In the genomic region with DNA sequence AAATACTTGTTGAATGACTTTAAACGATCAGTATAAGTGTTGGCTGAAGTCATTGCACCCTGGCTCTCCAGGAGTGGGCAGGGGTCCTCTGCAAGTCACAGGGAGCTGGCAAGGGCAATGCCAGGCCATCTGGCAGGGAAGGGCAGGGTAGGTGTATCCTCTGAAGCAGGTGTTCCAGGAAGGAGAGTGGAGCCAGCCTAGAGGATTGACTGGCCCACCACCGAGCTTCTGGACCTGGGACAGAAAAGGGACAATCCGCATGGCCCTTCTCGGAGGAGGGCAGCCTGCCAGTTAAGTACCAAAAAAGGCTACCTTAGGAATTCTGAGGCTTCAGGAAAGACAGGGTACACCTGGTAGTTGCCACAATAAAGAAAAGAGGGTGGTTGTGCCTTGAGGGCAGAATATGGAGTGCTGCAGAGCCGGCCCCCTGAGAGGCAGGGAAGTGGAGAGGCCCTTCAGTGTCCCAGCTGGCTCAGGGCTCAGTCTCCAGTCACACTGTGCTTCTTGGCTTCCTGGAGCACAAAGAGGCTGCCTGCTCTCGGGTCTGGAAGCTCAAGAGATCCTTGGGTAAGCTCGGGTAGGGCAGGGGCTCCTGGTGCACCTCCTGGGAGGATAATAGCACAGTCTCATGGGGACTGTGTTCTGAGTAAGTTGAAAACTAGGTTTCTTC, we compare ENCODE assay signal across 23 mouse cellular contexts. TPM values are rescaled to one million over a fixed set of nuclear protein-coding genes. Genes with fewer than 3 reads are reported as not detected.
DNase-seq lines count a peak whose midpoint lies in the region; ATAC-seq and TF ChIP-seq lines count a peak whose summit lies in the region.
"Had no signal": no experiment of that assay in that cellular context is flagged by ENCODE, and none has a peak within 500 bp of the region (broad histone marks: within the 10 kb centered on the region; RNA-seq: fewer than 3 reads in every experiment).

No protein-coding gene starts in this region.

- H3K27ac ChIP-seq in lung, embryonic 15.5 days: peak overlapping the region; percentile 67
- no peak overlapping the region for H3K27ac ChIP-seq in liver, embryonic 11.5 days (ENCODE audit: low read depth, low read length)
- H3K27ac ChIP-seq: embryonic facial prominence, embryonic 12.5 days; forebrain, embryonic 15.5 days; heart, embryonic 10.5 days; hindbrain, embryonic 15.5 days; kidney, embryonic 15.5 days; liver, embryonic 15.5 days; midbrain, embryonic 13.5 days had no signal

- H3K9ac ChIP-seq in lung, embryonic 15.5 days: no peak overlapping the region
- H3K9ac ChIP-seq in liver, embryonic 11.5 days (ENCODE audit: low read depth, low read length): no peak overlapping the region
- H3K9ac ChIP-seq: embryonic facial prominence, embryonic 12.5 days; forebrain, embryonic 15.5 days; hindbrain, embryonic 15.5 days; kidney, embryonic 15.5 days; liver, embryonic 15.5 days; midbrain, embryonic 13.5 days had no signal

- no peak for TF ChIP-seq POLR2A in lung, adult 2 months (IDR thresholded peaks at IDR 0.05; ENCODE audit: borderline replicate concordance, extremely low read depth, low read depth, low read length)

- H3K27me3 ChIP-seq in lung, embryonic 15.5 days: peaks cover 16% of the 10 kb centered on the region
- H3K27me3 ChIP-seq in liver, embryonic 11.5 days (replicated peaks; ENCODE audit: control insufficient read depth, insufficient read depth, low read length): peaks cover 28% of the 10 kb centered on the region
- H3K27me3 ChIP-seq: forebrain, embryonic 15.5 days; hindbrain, embryonic 15.5 days; Patski had no signal

- H3K36me3 ChIP-seq in lung, embryonic 15.5 days: no peaks in the 10 kb centered on the region
- no peaks in the 10 kb centered on the region for H3K36me3 ChIP-seq in liver, embryonic 11.5 days (ENCODE audit: control insufficient read depth, insufficient read depth, low read length)
- H3K36me3 ChIP-seq: embryonic facial prominence, embryonic 12.5 days; forebrain, embryonic 15.5 days; heart, embryonic 10.5 days; hindbrain, embryonic 15.5 days; kidney, embryonic 15.5 days; liver, embryonic 15.5 days; midbrain, embryonic 13.5 days had no signal

- ATAC-seq in cerebellum, adult (ENCODE audit: insufficient number of reproducible peaks, low FRiP score, low TSS enrichment): peak; percentile 57; the same call in 1 of the 2 replicates
- peak; percentile 49; the same call in 1 of the 2 replicates for ATAC-seq in lung, embryonic 15.5 days (ENCODE audit: borderline replicate concordance, extremely low read depth, low FRiP score, low TSS enrichment)
- ATAC-seq in liver, embryonic 11.5 days (replicated peaks; ENCODE audit: low FRiP score): no peak
- ATAC-seq: forebrain, embryonic 15.5 days; intestine, embryonic 16.5 days; midbrain, embryonic 13.5 days; Patski had no signal

- no peak overlapping the region for H3K4me2 ChIP-seq in lung, embryonic 15.5 days
- H3K4me2 ChIP-seq in liver, embryonic 11.5 days: no peak overlapping the region
- H3K4me2 ChIP-seq: embryonic facial prominence, embryonic 12.5 days; forebrain, embryonic 15.5 days; hindbrain, embryonic 15.5 days; kidney, embryonic 15.5 days; liver, embryonic 15.5 days; midbrain, embryonic 13.5 days had no signal

- no peaks in the 10 kb centered on the region for H3K9me3 ChIP-seq in lung, embryonic 15.5 days
- no peaks in the 10 kb centered on the region for H3K9me3 ChIP-seq in liver, embryonic 11.5 days (ENCODE audit: control insufficient read depth, low read length)
- H3K9me3 ChIP-seq: embryonic facial prominence, embryonic 12.5 days; forebrain, embryonic 15.5 days; heart, embryonic 10.5 days; hindbrain, embryonic 15.5 days; kidney, embryonic 15.5 days; liver, embryonic 15.5 days; midbrain, embryonic 13.5 days had no signal

- 40% methylated on average over 7 of the region's 7 CpGs for WGBS in lung, embryonic 15.5 days
- 52% methylated on average over 7 of the region's 7 CpGs for WGBS in lung, adult 2 months
- 61% methylated on average over 7 of the region's 7 CpGs for WGBS in liver, embryonic 11.5 days

- no peak overlapping the region for H3K4me3 ChIP-seq in lung, embryonic 15.5 days
- no peak overlapping the region for H3K4me3 ChIP-seq in lung, adult 2 months (replicated peaks; ENCODE audit: extremely low read depth, low read depth, low read length)
- H3K4me3 ChIP-seq in liver, embryonic 11.5 days (ENCODE audit: low read depth, low read length): no peak overlapping the region
- H3K4me3 ChIP-seq: embryonic facial prominence, embryonic 12.5 days; forebrain, embryonic 15.5 days; heart, embryonic 10.5 days; hindbrain, embryonic 15.5 days; kidney, embryonic 15.5 days; liver, embryonic 15.5 days; midbrain, embryonic 13.5 days; myocyte had no signal

- peaks cover 33% of the 10 kb centered on the region for H3K4me1 ChIP-seq in lung, embryonic 15.5 days
- H3K4me1 ChIP-seq in lung, adult 2 months (ENCODE audit: control insufficient read depth, insufficient read depth, low read length): no peaks in the 10 kb centered on the region
- H3K4me1 ChIP-seq in liver, embryonic 11.5 days (replicated peaks; ENCODE audit: control insufficient read depth, insufficient read depth, low read length): no peaks in the 10 kb centered on the region
- H3K4me1 ChIP-seq: liver, embryonic 15.5 days had no signal

- no peak for TF ChIP-seq CTCF in lung, adult 2 months (IDR thresholded peaks at IDR 0.05; ENCODE audit: insufficient read depth, low read length)

- DNase-seq in cerebellum, postnatal 4 days (ENCODE audit: low spot score in 2 of 2): no peak
- no peak for DNase-seq in lung, adult 2 months
- peak; percentile 86 for DNase-seq in cerebellum, adult 11-12 months
- DNase-seq in cerebellum, postnatal 14 days: peak; percentile 86 to 92
- no peak for DNase-seq in liver, embryonic 11.5 days (ENCODE audit: low spot score)
- no peak for DNase-seq in kidney, adult 18-20 months
- DNase-seq: adrenal gland, adult 8-10 months; heart, postnatal 14 days; kidney, postnatal 4 days; thymus, postnatal 36 days had no signal

RNA-seq across cellular contexts. Expression of gene Cdk18, which starts 21.9 kb away (rescaled TPM):
- polyA plus RNA-seq in lung, embryonic 15.5 days (2015; fragmentation: Nextera tagmentation; extraction: Ambion mirVana): 6.5 and 7.7 TPM in 2 replicates
- 32.8 and 34.0 TPM in 2 replicates for polyA plus RNA-seq in lung, adult 2 months (2012; rRNA removed)
- 4.1 and 4.4 TPM in 2 replicates for polyA plus RNA-seq in liver, embryonic 11.5 days (2014; fragmentation: Nextera tagmentation; extraction: Ambion mirVana)

RNA-seq across cellular contexts. Expression of gene Lemd1, which starts 29.9 kb away (rescaled TPM):
- polyA plus RNA-seq in lung, embryonic 15.5 days (2015; fragmentation: Nextera tagmentation; extraction: Ambion mirVana): 1.7 and 2.0 TPM in 2 replicates
- polyA plus RNA-seq in lung, adult 2 months (2012; rRNA removed): not detected in 2 replicates
- polyA plus RNA-seq in liver, embryonic 11.5 days (2014; fragmentation: Nextera tagmentation; extraction: Ambion mirVana): 0.27 TPM in 1 of 2 replicates, not detected in the other
- polyA plus RNA-seq: intestine, embryonic 16.5 days; liver, embryonic 15.5 days had no signal

RNA-seq across cellular contexts. Expression of gene AC124108.1, which starts 29.9 kb away (rescaled TPM):
- polyA plus RNA-seq in lung, embryonic 15.5 days (2015; fragmentation: Nextera tagmentation; extraction: Ambion mirVana): 0.52 and 0.69 TPM in 2 replicates
- polyA plus RNA-seq in lung, adult 2 months (2012; rRNA removed): not detected in 2 replicates
- polyA plus RNA-seq in liver, embryonic 11.5 days (2014; fragmentation: Nextera tagmentation; extraction: Ambion mirVana): 0.04 and 0.08 TPM in 2 replicates
- polyA plus RNA-seq: heart, embryonic 10.5 days; liver, embryonic 15.5 days; small intestine, adult 2 months had no signal

Comparison
In these comparisons a context has a peak if more than half of its experiments do, and no peak if none do; other contexts are left out.
1. DNase-seq: peak in cerebellum, adult 11-12 months (single experiment) and cerebellum, postnatal 14 days (2 of 2); none in cerebellum, postnatal 4 days (0 of 2), lung, adult 2 months (single experiment), liver, embryonic 11.5 days (single experiment) and kidney, adult 18-20 months (single experiment).